In genomic region chr16:96030476-96031102, GRCm38 (mm10) we compare ENCODE assay signal across 9 mouse cellular contexts. TPM values are rescaled to one million over a fixed set of nuclear protein-coding genes. Genes with fewer than 3 reads are reported as not detected.
A peak's percentile ranks its signal among the peaks of the same experiment; 100 is the strongest.
DNase-seq lines count a peak whose midpoint lies in the region; ATAC-seq lines count a peak whose summit lies in the region.
"Had no signal": no experiment of that assay in that cellular context is flagged by ENCODE, and none has a peak within 500 bp of the region (broad histone marks: within the 10 kb centered on the region; RNA-seq: fewer than 3 reads in every experiment).

No protein-coding gene starts in this region.

- ATAC-seq in activated CD4-positive, CD25-positive, alpha-beta regulatory T cell, adult 4 months = no peak

- DNase-seq in heart, adult 11 months = peak; percentile 79
- no peak for DNase-seq in heart, adult 8-10 months (ENCODE audit: low spot score)
- DNase-seq in 416B (ENCODE audit: low read depth) = peak; percentile 18
- peak; percentile 16 for DNase-seq in adrenal gland, postnatal 25 days
- DNase-seq in lung, postnatal 14 days = peak; percentile 11
- DNase-seq in layer of hippocampus, adult 9-10 months (ENCODE audit: low spot score) = no peak
- no peak for DNase-seq in ovary, postnatal 14 days (ENCODE audit: low spot score)
- DNase-seq: layer of hippocampus, postnatal 36 days had no signal

RNA-seq across cellular contexts. Expression of gene Psmg1, which starts 39.8 kb away (rescaled TPM):
- total RNA-seq in heart, adult 8-10 months (2022) = 10 to 100 TPM; 23.4 to 27.1 (median 25.1) TPM
- 33.5 and 40.3 TPM in 2 replicates for total RNA-seq in adrenal gland, postnatal 25 days (2021)
- 10 to 100 TPM; 21.0 to 29.4 TPM for polyA plus RNA-seq in activated CD4-positive, CD25-positive, alpha-beta regulatory T cell, adult 4 months (2017; shearing (Covaris generic))

RNA-seq across cellular contexts. Expression of gene Brwd1, which starts 51.7 kb away (rescaled TPM):
- total RNA-seq in heart, adult 8-10 months (2022) = 10 to 100 TPM; 78.6 to 92.3 (median 84.7) TPM
- 80.8 and 101 TPM in 2 replicates for total RNA-seq in adrenal gland, postnatal 25 days (2021)
- 10 to 100 TPM; 31.3 to 31.5 TPM for polyA plus RNA-seq in activated CD4-positive, CD25-positive, alpha-beta regulatory T cell, adult 4 months (2017; shearing (Covaris generic))

Comparison
In these comparisons a context has a peak if more than half of its experiments do, and no peak if none do; other contexts are left out.
1. DNase-seq: peak in heart, adult 11 months (single experiment), 416B (single experiment), adrenal gland, postnatal 25 days (single experiment) and lung, postnatal 14 days (single experiment); none in heart, adult 8-10 months (single experiment), layer of hippocampus, adult 9-10 months (single experiment) and ovary, postnatal 14 days (single experiment).